Mouse (Mus musculus) CD4-positive, CD25-positive, alpha-beta regulatory T cell, adult 2 months (primary cell): ENCODE data around the gene Olfr1099.

Experiments used
- DNase-seq: peaks from one replicate; pipeline ENCODE4 v3.0.0-alpha.2; 2012; ENCODE audit warnings: low read depth, low spot score

Olfr1099 gene

DNA sequence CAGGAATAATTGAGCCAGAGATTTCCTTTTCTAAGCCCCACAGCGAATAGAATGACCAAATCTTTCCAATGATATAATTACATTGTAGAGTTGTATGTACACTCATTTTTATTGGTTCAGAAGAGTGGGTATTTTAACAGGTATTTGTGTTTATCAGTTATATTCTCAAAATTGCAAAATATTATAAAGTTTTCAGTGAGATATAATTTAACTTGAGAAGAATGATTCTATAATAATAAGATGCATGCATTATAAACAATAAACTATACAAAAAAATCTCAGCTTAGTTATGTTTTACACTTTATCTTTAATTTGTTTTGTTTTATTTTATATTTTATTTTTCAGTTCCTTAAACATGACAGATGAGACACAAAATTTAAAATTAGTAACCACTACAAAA, at the start of gene Olfr1099:
Gene Olfr1099, minus strand, starts transcription at position 101 of the 400 bp plus-strand sequence.
- DNase-seq = no peak

DNA sequence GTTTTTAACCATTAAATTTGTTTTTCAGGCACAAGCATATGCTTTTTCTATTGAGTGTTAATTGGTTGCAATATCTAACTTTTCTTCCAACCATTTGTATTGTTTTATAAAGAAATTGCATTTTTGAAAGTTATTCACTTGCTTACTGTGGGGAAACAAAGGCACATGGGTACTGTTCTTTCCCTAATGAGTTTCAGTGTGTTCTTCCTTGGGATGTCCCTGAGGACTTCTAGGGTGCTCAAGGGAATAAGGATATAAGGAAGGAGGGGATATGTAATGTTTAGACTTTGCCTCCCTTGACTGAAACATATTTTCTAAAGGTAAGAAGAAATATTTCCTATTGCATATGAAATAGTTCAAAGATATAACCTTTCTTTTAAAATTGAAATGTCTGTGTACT, 37.6 kb upstream of the Olfr1099 start, which contains the start of gene Olfr1102:
Gene Olfr1102, plus strand, starts transcription at position 301 of the 400 bp plus-strand sequence.
- DNase-seq = no peak

DNA sequence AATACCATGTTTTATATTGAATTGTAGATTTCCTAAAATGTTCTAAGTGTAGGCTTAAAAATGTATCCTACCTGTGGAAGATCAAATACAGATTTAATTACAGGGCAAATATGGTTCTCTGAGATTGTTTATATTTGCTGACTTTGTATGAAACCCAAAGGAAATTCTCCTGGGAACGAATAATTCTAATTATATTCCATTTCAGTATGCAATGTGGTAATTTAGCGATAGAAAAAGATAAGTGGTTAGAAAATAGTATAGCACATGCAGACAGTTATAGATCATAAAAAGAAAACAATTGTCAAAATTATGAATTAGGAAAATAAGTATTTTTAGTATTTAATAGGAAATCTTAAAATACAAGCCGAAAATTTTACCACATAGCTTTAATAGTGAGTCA, 30.6 kb upstream of the Olfr1099 start, which contains the start of gene Olfr1101:
Gene Olfr1101, minus strand, starts transcription at position 101 of the 400 bp plus-strand sequence.
- DNase-seq = no peak

DNA sequence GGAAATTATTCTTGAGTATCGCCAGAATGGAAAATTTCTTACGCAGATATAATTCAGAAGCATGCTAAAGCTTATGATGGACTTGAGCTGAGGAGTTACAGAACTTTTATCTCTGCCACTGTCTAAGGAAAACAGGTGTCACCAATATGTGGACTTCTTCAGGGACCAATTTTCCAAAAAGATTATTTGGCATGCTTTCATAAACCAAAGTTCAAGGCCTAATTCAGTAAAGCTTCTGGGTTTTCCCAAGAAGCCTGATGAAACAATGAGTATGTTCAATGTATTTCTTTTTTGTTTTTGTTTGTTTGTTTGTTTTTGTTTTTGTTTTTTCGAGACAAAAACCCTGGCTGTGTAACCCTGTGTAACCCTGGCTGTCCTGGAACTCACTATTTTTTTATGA, 19.4 kb upstream of the Olfr1099 start, which contains the start of gene Olfr1100:
Gene Olfr1100, minus strand, starts transcription at position 101 of the 400 bp plus-strand sequence.
- DNase-seq = no peak

DNA sequence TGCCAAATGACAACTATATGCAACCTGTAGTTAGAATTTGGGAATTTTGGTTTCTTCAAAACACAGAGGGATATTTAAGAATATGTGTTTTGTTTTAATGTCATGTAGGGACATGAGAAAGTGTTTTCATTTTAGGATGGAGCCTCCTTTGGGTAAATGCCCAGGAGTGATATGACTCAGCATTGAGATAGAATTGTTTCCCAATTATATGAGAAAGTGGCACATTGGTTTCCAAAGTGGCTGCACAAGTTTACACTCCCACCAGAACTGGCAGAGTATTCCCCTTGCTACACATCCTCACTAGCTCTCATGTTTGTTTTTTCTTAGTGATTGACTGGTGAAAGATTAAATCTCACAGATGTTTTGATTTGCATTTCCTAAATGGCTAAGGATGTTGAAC, 33.9 kb downstream of the Olfr1099 start:
- no peak for DNase-seq

DNA sequence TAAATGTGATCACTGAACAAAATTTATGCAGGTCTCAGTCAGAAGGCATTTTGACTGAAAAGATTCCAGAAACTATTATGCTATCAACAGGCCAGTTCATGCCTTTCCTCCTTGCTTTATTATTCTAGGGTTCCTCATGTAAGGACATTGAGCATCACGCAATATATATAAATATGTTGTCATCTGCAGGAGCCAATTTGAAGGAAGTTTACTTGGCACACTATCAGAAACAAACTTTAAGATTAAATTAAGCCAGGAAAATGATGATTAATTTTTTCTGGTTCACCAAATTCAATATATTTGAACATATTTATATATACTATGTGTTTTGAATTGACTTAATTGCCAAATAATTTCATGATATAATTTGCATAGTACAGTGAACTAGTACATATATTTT, 36.0 kb downstream of the Olfr1099 start, which contains the start of gene Olfr1098:
Gene Olfr1098, minus strand, starts transcription at position 101 of the 400 bp plus-strand sequence.
- no peak for DNase-seq

DNA sequence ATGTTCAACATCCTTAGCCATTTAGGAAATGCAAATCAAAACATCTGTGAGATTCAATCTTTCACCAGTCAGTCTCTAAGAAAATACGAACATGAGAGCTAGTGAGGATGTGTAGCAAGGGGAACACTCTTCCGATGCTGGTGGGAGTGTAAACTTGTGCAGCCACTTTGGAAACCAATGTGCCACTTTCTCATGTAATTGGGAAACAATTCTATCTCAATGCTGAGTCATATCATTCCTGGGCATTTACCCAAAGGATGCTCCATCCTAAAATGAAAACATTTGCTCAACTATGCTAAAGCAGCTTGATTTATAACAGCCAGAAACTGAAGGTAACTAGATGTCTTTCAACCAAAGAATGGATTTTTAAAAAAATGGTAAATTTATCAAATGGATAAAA, 54.8 kb downstream of the Olfr1099 start:
- DNase-seq = no peak
